Mouse (Mus musculus) thymus, postnatal 36 days (tissue): ENCODE results near the gene Prmt1.

ENCODE experiments used
- DNase-seq, 2 experiments: peaks; one replicate each; pipeline ENCODE4 v3.0.0; 2022; ENCODE audit warnings: mixed read lengths in 2 of 2

Prmt1 gene

DNA sequence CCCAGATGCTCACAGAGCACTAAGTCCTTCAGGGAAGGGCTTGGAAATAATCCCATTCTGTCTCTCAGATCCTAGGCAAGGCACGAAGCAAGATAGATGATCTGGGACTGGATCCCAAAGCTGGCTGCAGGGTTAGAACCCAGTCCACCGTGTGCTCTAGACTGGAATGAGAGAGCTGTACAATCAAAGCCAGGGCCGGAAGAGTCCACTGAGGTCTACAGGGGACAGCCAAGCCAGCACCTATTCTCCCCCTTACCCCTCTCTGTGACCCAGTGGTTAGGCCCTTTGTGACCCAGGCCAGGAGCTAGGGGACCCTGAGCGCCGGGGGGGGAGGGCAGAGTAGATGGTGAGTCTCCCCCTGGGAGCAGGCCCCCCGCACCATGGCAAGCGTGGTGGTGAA is 43.5 kb downstream of the Prmt1 start, which contains the start of gene Tsks:
TSS of gene Tsks (plus strand) at position 301 of the 400 bp plus-strand sequence.
- no peak for DNase-seq

DNA sequence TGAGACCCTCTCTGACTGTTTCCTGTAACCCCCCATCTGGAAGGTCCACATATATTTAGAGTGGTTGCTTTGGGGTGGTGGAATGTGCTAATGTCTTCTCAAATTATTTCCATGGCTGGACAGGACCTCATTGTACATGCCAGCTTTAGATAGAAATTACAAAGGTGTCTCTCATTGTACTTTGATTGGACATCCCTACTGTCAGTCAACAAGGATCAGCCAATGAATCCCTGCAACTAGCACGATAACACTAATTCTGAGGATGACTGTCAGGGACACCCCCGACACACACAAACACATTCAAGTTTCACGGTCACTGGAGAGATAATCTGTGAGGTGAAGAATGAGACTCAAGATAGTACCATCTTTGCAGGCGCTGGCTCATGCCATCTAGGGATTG is 47.7 kb downstream of the Prmt1 start:
- no peak for DNase-seq

DNA sequence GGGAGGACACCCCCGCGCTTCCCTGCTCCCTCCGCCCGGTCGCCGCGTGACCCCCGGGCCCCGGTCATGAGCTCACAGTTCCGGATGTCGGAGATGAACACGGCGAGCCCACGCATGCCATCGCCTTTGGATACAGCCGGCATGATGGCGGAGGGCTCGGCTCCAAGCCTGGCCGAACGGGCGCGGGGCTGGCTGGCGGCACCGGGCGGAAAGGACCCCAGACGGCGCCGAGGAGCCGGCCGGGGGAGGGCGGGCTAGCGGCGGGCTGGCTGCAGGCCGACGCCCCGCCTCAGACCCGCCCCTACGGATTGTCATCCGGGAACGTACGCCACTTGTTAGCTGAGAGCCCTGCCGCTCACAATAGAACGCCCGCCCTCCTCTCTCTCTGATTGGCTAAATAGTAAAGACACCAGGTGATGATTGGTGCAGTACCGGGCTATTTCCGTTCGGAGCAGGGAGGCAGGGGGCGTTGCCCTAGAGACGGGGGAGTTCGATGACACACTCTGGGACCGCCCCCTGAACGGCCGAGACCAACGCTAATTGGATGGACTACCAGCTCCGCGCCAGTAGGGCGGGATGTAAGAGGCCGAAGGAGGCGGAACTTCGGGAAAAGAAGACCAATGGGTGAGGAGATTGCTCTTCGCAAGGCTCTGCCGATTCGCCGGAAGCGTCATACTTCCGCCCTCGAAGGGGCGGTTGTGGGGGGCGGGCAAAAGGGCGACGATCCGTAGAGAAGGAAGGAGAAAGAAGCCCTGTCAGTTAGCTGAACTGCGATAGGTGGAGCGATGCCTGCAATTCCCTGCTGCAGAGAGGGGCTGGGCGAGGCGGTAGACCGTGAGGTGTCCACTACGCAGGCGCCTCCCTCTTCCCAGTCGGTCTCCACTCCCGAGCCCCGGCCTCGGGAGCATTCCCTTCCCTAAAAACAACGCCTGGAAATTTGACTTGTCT is 56.9 kb downstream of the Prmt1 start, which contains the start of gene Ap2a1:
TSS of gene Ap2a1 (minus strand) at position 293 of the 948 bp plus-strand sequence.
- peak; percentile 99 to 100 for DNase-seq

DNA sequence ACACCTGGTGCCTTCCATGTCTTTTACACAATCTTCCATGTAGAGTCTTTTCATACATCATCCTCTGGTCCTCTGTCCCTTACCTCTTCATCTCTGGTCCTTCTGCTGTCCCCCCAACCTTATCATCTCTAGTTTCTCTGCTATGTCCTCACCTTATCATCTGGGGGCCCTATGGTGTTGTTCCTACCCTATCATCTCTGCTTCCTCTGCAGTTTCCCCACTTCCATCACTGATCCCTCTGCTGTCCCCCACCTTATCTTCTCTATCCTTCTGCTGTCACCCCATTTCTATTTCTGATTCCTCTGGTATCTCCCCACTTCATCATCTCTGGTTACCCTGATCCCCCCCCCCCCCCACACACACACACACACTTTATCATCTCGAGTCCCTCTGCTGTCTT is 57.8 kb downstream of the Prmt1 start:
- DNase-seq: no peak
